Mouse (Mus musculus) retina, adult 2 months (tissue): ENCODE data around the gene Prdm5.

Source experiments
- DNase-seq: peaks from one replicate; pipeline ENCODE4 v3.0.0-alpha.2; 2012; ENCODE audit warnings: low read depth, low spot score

Prdm5 gene

GRCm38 (mm10) chr6:65778861-65779688 lies at the start of gene Prdm5:
TSS of gene Prdm5 (plus strand) at chr6:65778988.
- no peak for DNase-seq

DNA sequence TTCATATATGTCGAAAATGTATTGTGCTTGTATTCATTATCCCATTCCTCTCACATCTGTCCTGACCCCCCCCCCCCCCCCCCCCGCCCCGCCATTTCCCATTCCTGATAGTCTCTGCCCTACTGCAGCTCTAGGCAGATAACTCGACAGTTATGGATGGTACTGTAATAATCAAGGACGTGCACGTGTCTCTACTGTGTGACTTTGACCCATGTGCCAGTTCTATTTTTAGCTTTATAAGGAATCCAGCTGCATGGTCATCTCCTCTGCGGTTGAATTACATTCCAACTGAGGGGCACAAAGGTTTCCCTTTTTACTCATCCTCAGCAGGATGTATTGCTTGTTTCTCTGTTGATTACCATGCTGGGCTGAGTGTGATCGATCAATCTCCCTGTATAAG lies 39.3 kb upstream of the Prdm5 start:
- no peak for DNase-seq

DNA sequence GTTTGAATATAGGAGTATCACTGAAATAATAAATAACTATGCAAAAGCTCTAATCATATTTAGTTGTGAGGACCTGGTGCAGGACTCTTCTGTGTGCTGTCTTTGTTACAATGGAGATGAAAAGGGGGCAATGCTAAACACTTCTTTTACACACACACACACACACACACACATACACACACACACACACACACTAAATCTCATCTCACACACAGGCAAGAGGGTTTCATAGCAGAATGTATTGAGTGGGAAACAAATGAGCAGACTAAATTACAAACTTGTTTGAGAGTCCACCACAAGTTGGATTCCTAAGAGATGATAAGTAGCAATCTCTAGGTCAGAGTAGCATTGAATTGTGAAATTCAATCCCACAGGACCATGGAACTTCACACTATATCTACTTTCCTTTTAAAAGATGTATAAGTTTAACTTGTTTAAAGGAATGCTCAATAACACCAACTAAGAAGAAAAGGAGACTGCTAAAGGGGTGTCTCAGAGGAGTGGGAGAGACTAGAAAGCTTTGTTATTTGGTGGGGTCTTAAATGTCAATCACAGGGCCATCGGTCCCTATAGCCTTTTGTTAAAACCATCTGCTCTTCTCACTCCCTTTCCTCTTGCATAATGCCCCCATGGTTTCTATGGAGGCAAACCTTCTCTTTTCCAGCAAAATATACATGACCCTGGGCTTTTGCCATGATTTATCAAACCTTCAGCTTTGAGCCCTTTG lies 35.5 kb upstream of the Prdm5 start:
- no peak for DNase-seq

GRCm38 (mm10) chr6:65743871-65744202 lies 35.0 kb upstream of the Prdm5 start:
- no peak for DNase-seq

DNA sequence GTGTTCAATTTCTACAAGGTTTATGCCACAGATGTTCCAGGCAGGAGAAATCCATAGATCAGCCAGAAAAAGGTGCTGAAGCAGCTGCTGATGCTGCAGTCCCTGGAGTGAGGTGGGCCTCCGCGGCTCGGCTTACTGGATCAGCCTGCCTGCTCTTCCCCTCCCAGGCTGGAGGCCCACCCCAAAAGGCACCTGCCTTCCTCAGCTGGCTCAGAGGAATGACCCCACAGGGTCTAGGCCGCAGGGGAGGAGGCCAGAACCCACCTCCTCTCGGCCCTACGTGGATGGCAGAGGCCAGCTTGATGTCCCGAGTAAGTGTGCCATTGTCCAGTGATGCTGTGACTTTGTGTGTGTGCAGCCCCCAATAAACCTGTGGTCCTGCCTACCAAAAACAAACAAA lies 20.6 kb upstream of the Prdm5 start:
- DNase-seq: no peak

GRCm38 (mm10) chr6:65759174-65759573 lies 19.6 kb upstream of the Prdm5 start:
- no peak for DNase-seq

GRCm38 (mm10) chr6:65760073-65760472 lies 18.7 kb upstream of the Prdm5 start:
- DNase-seq: no peak

GRCm38 (mm10) chr6:65764459-65764858 lies 14.3 kb upstream of the Prdm5 start:
- DNase-seq: no peak

- no peak for DNase-seq
These were observed 13.7 kb upstream of the Prdm5 start for GRCm38 (mm10) chr6:65765057-65765456.

- no peak for DNase-seq
These were observed 12.9 kb upstream of the Prdm5 start for GRCm38 (mm10) chr6:65765752-65766397.

DNA sequence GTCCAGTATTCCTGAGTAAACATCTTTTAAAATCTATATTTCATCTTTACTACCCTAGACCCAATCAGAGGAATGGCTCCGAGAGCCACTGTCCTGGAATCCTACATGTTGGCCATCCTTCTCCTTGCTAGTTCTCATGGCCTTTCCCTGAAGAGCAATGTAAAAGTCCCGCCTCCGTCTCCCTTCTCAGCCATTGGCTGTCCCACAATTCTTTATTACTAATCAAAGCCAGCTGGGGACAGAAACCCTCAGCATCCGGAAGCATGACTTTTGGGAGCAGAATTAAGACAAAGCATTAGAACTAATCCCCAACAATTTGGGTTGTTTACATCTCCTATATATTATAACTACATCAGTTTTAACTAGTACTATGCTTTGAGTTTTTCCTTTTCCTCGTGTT lies 10.9 kb upstream of the Prdm5 start:
- no peak for DNase-seq

DNA sequence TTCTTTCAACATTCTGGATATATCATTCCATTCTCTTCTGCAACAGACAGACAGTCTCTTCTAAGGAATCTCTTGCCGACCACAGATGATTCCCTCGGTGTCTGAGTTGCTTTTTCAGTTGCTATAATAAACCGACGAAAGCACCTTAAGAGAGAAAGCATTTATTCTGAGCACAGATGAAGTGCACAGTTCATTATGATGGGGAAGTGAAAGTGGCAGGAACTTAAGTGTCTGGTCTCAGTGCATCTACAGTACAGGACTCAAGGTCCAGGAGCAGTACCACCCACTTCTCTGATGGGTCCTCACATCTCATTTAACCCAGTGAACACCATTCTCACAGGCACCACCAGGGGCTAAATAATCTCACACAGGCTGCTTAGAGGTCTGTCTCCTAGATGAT lies 5.2 kb upstream of the Prdm5 start:
- no peak for DNase-seq

DNA sequence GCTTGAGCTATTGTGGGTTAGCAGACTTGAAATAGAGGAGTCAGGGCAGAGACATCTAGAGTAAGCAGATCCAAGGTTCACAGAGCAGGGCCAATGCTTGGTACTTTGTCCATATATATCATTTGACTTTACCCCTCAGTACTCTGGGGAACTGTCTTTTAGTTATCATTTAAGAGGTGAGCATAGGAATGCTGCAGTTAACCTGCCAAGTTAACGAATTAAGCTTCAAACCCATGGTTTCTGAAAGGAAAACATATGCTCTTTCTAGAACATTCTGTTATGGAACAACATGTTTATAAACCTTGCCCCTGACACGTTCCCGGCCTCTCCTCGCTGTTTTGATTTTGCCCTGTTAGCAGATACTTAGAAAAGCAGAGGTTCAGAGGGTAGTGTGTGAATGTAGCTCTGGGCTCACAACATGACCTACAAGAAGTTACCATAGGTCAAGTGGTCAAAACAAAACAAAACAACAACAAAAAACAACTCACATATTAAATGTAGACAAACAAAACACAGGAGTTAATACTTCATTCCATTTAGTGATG lies 973 bp downstream of the Prdm5 start:
- DNase-seq: no peak

- no peak for DNase-seq
These were observed 2.7 kb downstream of the Prdm5 start for GRCm38 (mm10) chr6:65781441-65781840.

DNA sequence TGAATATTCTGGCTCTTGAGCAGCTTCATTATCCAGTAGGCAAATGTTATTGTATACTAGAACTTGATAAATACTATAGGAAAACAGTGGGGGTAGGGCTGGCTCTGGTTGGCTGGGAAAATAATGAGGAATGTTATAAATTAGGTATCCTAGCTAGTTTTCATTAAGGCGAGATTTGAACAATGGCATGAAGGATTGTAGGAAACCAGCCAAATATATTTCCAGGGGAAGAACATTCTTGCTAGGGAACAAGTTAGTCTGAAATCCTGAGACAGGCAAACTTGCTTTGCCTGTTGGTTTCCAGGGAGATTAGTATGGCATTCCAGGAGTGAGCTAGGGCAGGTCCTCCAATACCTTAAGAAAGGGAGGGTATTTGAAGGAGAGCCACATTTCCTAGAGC lies 4.9 kb downstream of the Prdm5 start:
- DNase-seq: no peak

DNA sequence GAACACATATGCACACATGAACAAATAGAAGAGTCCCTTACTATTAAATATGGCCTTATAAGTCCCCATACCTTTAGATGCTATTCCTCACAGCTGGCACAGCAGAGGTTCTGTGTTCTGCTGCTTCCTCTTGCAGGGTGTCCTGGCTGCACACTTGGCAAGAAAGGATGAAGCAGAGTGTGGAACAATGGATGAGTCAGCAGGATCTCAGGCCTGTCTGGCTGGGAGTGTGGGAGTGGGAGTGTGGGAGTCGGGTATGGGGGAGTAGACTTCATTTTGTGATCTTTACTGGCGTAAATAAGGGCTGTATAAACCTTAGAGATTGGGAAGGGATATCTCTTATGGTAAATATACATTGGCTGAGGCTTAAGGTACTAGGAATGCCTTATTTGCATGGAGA lies 14.1 kb downstream of the Prdm5 start:
- no peak for DNase-seq

GRCm38 (mm10) chr6:65796552-65796951 lies 17.8 kb downstream of the Prdm5 start:
- no peak for DNase-seq

DNA sequence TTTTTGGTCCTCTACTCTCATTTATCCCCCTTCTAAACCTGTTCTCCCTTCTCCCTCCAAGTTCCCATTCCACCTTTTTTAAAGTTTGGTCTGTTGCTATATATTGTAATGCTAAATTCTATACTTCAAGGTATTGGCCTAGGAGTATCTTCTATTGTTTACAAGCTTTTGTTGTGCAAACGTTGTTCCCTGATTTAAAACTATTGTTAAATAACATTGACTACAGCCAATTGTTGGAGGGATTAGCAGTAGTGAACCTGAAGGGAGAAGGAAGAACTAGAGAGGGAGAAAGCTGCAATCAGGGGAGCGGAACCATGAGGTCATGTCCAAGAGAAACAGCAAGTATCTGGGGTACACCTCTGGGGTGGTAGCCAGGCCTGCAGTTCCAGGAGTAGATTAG lies 18.5 kb downstream of the Prdm5 start:
- DNase-seq: no peak

DNA sequence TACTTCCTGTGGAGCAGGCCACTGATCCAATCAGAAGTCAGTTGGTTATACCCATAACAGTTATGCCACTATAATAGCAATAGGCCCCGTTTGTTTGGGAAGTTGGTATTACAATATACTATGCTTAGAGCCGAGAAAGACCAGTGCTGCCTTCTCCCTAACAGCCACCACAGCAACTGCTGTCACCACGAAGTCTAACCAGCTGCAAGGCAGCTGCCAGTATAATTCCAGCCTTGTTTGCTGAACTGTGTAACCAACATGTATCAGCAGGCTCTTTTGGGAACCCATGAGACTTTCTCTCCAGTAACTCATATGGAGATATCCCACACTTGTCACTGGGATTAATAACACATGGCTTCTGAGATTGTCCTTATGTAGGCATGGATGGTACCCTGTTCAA lies 19.6 kb downstream of the Prdm5 start:
- no peak for DNase-seq

- no peak for DNase-seq
These were observed 32.9 kb downstream of the Prdm5 start for GRCm38 (mm10) chr6:65811685-65812084.

DNA sequence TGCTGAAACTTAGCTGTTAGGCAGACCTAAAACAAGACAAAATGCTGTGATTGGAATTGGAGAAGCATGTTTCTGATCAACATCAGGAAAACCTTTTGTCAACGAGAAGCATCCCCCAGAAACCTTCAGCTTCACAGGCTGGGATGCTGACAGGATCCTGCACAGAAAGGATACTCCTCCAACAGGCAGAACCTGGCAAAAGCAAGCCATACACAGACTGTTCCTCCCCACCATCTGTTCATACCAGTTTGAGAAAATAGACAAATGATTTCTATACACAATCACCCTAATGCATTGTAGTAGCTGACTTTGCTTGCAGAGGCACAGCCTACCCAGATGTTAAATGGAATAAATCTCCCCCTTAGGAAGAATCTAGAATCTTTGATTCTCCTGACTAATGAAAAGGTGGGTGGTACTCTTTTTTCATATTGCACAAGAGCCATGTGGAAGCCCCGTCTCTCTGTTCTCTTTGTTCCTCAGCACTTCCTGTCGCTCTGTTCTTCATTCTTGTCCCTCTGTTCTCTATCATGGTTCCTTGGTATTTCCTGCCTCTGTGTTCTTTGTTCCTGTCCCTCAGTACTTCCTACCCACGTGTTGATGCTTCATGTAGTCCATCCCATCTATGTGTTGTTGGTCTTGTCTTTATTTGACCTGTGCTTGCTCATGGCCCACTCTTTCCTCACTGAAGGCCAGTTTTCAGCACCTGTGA lies 39.4 kb downstream of the Prdm5 start:
- no peak for DNase-seq

DNA sequence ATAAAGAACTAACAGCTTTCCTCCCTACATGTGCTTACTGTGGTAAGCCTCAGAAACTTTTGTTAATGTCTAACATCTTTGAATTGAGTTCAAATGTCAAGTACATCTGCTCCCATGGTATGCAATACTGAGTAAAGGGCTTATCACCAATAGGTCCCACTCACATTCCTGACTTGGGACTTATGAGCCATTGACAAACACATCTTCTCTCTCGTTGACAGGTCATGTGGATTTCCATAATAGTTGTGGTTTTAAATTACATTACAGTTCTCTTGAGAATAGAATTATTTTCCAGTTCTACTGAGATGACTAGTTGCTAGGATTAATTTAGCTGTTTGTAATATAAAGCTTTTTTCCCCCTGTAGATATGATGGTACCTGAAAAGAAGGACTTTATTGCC lies 49.9 kb downstream of the Prdm5 start:
- no peak for DNase-seq
